Mouse (Mus musculus): Measurements from ENCODE around the gene Abcc4.

Abcc4 gene

GRCm38 (mm10) chr14:118506591-118507146, 199.3 kb downstream of the Abcc4 start:
- no peak for DNase-seq (ENCODE audit: low spot score)

GRCm38 (mm10) chr14:118496767-118497166, 209.3 kb downstream of the Abcc4 start:
- DNase-seq (ENCODE audit: low spot score): no peak

GRCm38 (mm10) chr14:118495458-118495857, 210.6 kb downstream of the Abcc4 start:
- DNase-seq (ENCODE audit: low spot score): no peak

- DNase-seq (ENCODE audit: low spot score): no peak
Observed at GRCm38 (mm10) chr14:118491708-118492107, 214.3 kb downstream of the Abcc4 start.

- DNase-seq (ENCODE audit: low spot score): no peak
Observed at GRCm38 (mm10) chr14:118491300-118491699, 214.7 kb downstream of the Abcc4 start.

GRCm38 (mm10) chr14:118490525-118490924, 215.5 kb downstream of the Abcc4 start:
- DNase-seq (ENCODE audit: low spot score): no peak

- DNase-seq (ENCODE audit: low spot score): no peak
Observed at GRCm38 (mm10) chr14:118486349-118486748, 219.7 kb downstream of the Abcc4 start.

GRCm38 (mm10) chr14:118485646-118486045, 220.4 kb downstream of the Abcc4 start:
- DNase-seq (ENCODE audit: low spot score): no peak

- DNase-seq (ENCODE audit: low spot score): no peak
Observed at GRCm38 (mm10) chr14:118482320-118482719, 223.7 kb downstream of the Abcc4 start.

GRCm38 (mm10) chr14:118481779-118482178, 224.2 kb downstream of the Abcc4 start:
- no peak for DNase-seq (ENCODE audit: low spot score)

GRCm38 (mm10) chr14:118476329-118476728, 229.7 kb downstream of the Abcc4 start:
- DNase-seq (ENCODE audit: low spot score): no peak

- DNase-seq (ENCODE audit: low spot score): no peak
Observed at GRCm38 (mm10) chr14:118475100-118475454, 230.9 kb downstream of the Abcc4 start.

GRCm38 (mm10) chr14:118474226-118475099, 231.6 kb downstream of the Abcc4 start:
- no peak for DNase-seq (ENCODE audit: low spot score)

GRCm38 (mm10) chr14:118473831-118474193, 232.2 kb downstream of the Abcc4 start:
- peak; percentile 2 for DNase-seq (ENCODE audit: low spot score)

GRCm38 (mm10) chr14:118473188-118473830, 232.7 kb downstream of the Abcc4 start:
- DNase-seq (ENCODE audit: low spot score): no peak

GRCm38 (mm10) chr14:118465331-118465730, 240.7 kb downstream of the Abcc4 start:
- DNase-seq (ENCODE audit: low spot score): no peak

GRCm38 (mm10) chr14:118464401-118464800, 241.6 kb downstream of the Abcc4 start:
- no peak for DNase-seq (ENCODE audit: low spot score)

GRCm38 (mm10) chr14:118452572-118452971, 253.4 kb downstream of the Abcc4 start:
- DNase-seq (ENCODE audit: low spot score): no peak

- DNase-seq (ENCODE audit: low spot score): no peak
Observed at GRCm38 (mm10) chr14:118440155-118440554, 265.9 kb downstream of the Abcc4 start.

- no peak for DNase-seq (ENCODE audit: low spot score)
Observed at GRCm38 (mm10) chr14:118437156-118437931, 268.7 kb downstream of the Abcc4 start.

- DNase-seq (ENCODE audit: low spot score): peak; percentile 1
Observed at GRCm38 (mm10) chr14:118436791-118437155, 269.2 kb downstream of the Abcc4 start.

GRCm38 (mm10) chr14:118435676-118436330, 270.2 kb downstream of the Abcc4 start:
- no peak for DNase-seq (ENCODE audit: low spot score)

All from ovary, postnatal 10 days (tissue).